Mouse (Mus musculus) CH12.LX (cell line): ENCODE measurements around the gene Rtp2. TPM values are rescaled to one million over a fixed set of nuclear protein-coding genes. Genes with fewer than 3 reads are reported as not detected.

Experiments used
- DNase-seq: peaks from one replicate; pipeline ENCODE4 v3.0.0-alpha.2; 2013; ENCODE audit errors: extremely low read depth
- H3K27ac ChIP-seq: 2 replicates; pipeline ENCODE4 v1.5.1; 2012; ENCODE audit warnings: low read depth, mild to moderate bottlenecking, control low read depth, moderate library complexity; ENCODE audit not compliant: insufficient read depth
- H3K27me3 ChIP-seq: replicated peaks from 2 replicates; pipeline ENCODE3; 2012; ENCODE audit warnings: inconsistent platforms
- H3K36me3 ChIP-seq, 2 experiments: replicated peaks in 1 of 2; 2 replicates each; pipeline versions ENCODE3 to v1.6.1; 2012; ENCODE audit warnings: inconsistent platforms in 1 of 2, low read length in 1 of 2, mild to moderate bottlenecking in 1 of 2, mixed read lengths in 1 of 2, moderate library complexity in 1 of 2; ENCODE audit not compliant: control insufficient read depth in 1 of 2, insufficient read depth in 1 of 2
- H3K4me1 ChIP-seq, 2 experiments: 2 replicates each; pipeline ENCODE4 v1.6.1; 2012; ENCODE audit warnings: inconsistent platforms in 1 of 2, moderate library complexity in 1 of 2; ENCODE audit not compliant: insufficient read depth in 2 of 2, control insufficient read depth in 1 of 2
- H3K4me2 ChIP-seq: 2 replicates; pipeline ENCODE4 v1.6.1; 2012; ENCODE audit warnings: low read depth, mild to moderate bottlenecking, control low read depth; ENCODE audit not compliant: poor library complexity, insufficient read depth, severe bottlenecking
- H3K4me3 ChIP-seq, 3 experiments: fragments of 150-350 bp in 1 of 3; sonication (generic) in 1 of 3; replicated peaks in 1 of 3; 2 replicates each; pipeline versions ENCODE3 to v1.5.1; 2011 to 2012; ENCODE audit warnings: low read depth in 2 of 3, low read length in 2 of 3, mild to moderate bottlenecking in 2 of 3, moderate library complexity in 2 of 3, control low read depth in 1 of 3, improper control_type of control experiment in 1 of 3, inconsistent platforms in 1 of 3, mixed read lengths in 1 of 3; ENCODE audit not compliant: poor library complexity in 1 of 3
- H3K79me2 ChIP-seq: replicated peaks from 2 replicates; pipeline ENCODE4 v1.6.1; 2012; ENCODE audit warnings: mild to moderate bottlenecking, moderate library complexity; ENCODE audit not compliant: control insufficient read depth, poor library complexity, insufficient read depth, severe bottlenecking; ENCODE audit errors: extremely low read depth
- H3K9ac ChIP-seq: 2 replicates; pipeline ENCODE4 v1.6.1; 2012; ENCODE audit warnings: low read depth, mild to moderate bottlenecking, control low read depth, moderate library complexity; ENCODE audit not compliant: insufficient read depth
- H3K9me3 ChIP-seq: replicated peaks from 2 replicates; pipeline ENCODE3; 2012; ENCODE audit warnings: low read length, inconsistent platforms, mixed read lengths
- CHD1 ChIP-seq: IDR thresholded peaks from 2 replicates; pipeline ENCODE4 v1.6.1; 2012; ENCODE audit warnings: low read depth, low read length, improper control_type of control experiment, inconsistent platforms
- CTCF ChIP-seq, 2 experiments: IDR thresholded peaks in 1 of 2; conservative IDR thresholded peaks in 1 of 2; 2 replicates each; pipeline ENCODE4 v1.5.1; 2011 to 2012; ENCODE audit warnings: low read depth in 2 of 2, low read length in 2 of 2, improper control_type of control experiment in 1 of 2, inconsistent platforms in 1 of 2, mild to moderate bottlenecking in 1 of 2, moderate library complexity in 1 of 2
- ETS1 ChIP-seq: conservative IDR thresholded peaks from 2 replicates; pipeline ENCODE4 v1.6.1; 2012; ENCODE audit warnings: low read depth, mild to moderate bottlenecking, inconsistent platforms, low read length, improper control_type of control experiment, moderate library complexity
- JUN ChIP-seq: IDR thresholded peaks from 2 replicates; pipeline ENCODE4 v1.6.1; 2011; ENCODE audit warnings: low read depth, mild to moderate bottlenecking, low read length, improper control_type of control experiment, moderate library complexity; ENCODE audit not compliant: insufficient read depth
- JUND ChIP-seq: conservative IDR thresholded peaks from 2 replicates; pipeline ENCODE4 v1.6.1; 2011; ENCODE audit warnings: low read depth, low read length, improper control_type of control experiment
- KAT2A ChIP-seq: IDR thresholded peaks from 2 replicates; pipeline ENCODE4 v1.6.1; 2012; ENCODE audit warnings: low read length, improper control_type of control experiment, inconsistent platforms; ENCODE audit not compliant: insufficient replicate concordance
- MAFK ChIP-seq: IDR thresholded peaks from 2 replicates; pipeline ENCODE4 v1.6.1; 2011; ENCODE audit warnings: low read length, improper control_type of control experiment; ENCODE audit not compliant: insufficient replicate concordance
- MAX ChIP-seq: IDR thresholded peaks from 2 replicates; pipeline ENCODE4 v1.6.1; 2011; ENCODE audit warnings: low read length, improper control_type of control experiment
- MEF2A ChIP-seq: IDR thresholded peaks from 2 replicates; pipeline ENCODE4 v1.6.1; 2014; ENCODE audit warnings: low read depth, mild to moderate bottlenecking, inconsistent platforms, low read length, improper control_type of control experiment, borderline replicate concordance
- MYC ChIP-seq: IDR thresholded peaks from 2 replicates; pipeline ENCODE4 v1.6.1; 2011; ENCODE audit warnings: low read depth, mild to moderate bottlenecking, improper control_type of control experiment, low read length
- NELFE ChIP-seq: IDR thresholded peaks from 2 replicates; pipeline ENCODE4 v1.6.1; 2011; ENCODE audit warnings: low read depth, low read length, improper control_type of control experiment
- PAX5 ChIP-seq: IDR thresholded peaks from 2 replicates; pipeline ENCODE4 v1.6.1; 2012; ENCODE audit warnings: low read length, inconsistent platforms, mixed read lengths
- POLR2A ChIP-seq: IDR thresholded peaks from 2 replicates; pipeline ENCODE4 v1.6.1; 2011; ENCODE audit warnings: low read depth, mild to moderate bottlenecking, improper control_type of control experiment, low read length
- RAD21 ChIP-seq: IDR thresholded peaks from 2 replicates; pipeline ENCODE4 v1.6.1; 2011; ENCODE audit warnings: low read depth, mild to moderate bottlenecking, low read length, improper control_type of control experiment, moderate library complexity
- RCOR1 ChIP-seq: conservative IDR thresholded peaks from 2 replicates; pipeline ENCODE4 v1.6.1; 2012; ENCODE audit warnings: low read depth, mild to moderate bottlenecking, inconsistent platforms, low read length, improper control_type of control experiment
- SIN3A ChIP-seq: IDR thresholded peaks from 2 replicates; pipeline ENCODE4 v1.6.1; 2012; ENCODE audit warnings: low read length, improper control_type of control experiment, inconsistent platforms
- SMC3 ChIP-seq: IDR thresholded peaks from 2 replicates; pipeline ENCODE4 v1.6.1; 2011; ENCODE audit warnings: low read depth, low read length, improper control_type of control experiment
- TBP ChIP-seq: conservative IDR thresholded peaks from 2 replicates; pipeline ENCODE4 v1.6.1; 2011; ENCODE audit warnings: low read depth, low read length, improper control_type of control experiment
- USF2 ChIP-seq: conservative IDR thresholded peaks from 2 replicates; pipeline ENCODE4 v1.6.1; 2011; ENCODE audit warnings: low read depth, low read length, improper control_type of control experiment
- ZMIZ1 ChIP-seq: IDR thresholded peaks from 2 replicates; pipeline ENCODE4 v1.6.1; 2012; ENCODE audit warnings: low read depth, mild to moderate bottlenecking, inconsistent platforms, low read length, improper control_type of control experiment
- ZNF384 ChIP-seq: IDR thresholded peaks from 2 replicates; pipeline ENCODE4 v1.6.1; 2012; ENCODE audit warnings: low read depth, low read length, improper control_type of control experiment, inconsistent platforms
- dilution Hi-C: fragments of 300-500 bp; cut with MboI; formaldehyde crosslinking; loops from 2 replicates; pipeline ENCODE4 v1.14.3; 2020; ENCODE audit warnings: low sequenced_read_pairs; ENCODE audit not compliant: extremely low pct_unique_long_range_greater_than_20kb, extremely low pct_ligation_motif_present
- in situ Hi-C: fragments of 300-500 bp; cut with MboI; formaldehyde crosslinking; loops from 3 replicates; pipeline ENCODE4 v1.14.3; 2019; ENCODE audit warnings: low sequenced_read_pairs, low pct_ligation_motif_present, low pct_unique_long_range_greater_than_20kb, mixed read lengths
- polyA plus RNA-seq: library from polyadenylated mRNA; unstranded; fragments of >175 nt; gene quantifications from 2 replicates; pipeline ENCODE4 v1.2.1, GENCODE M21; 2012; ENCODE audit warnings: low read depth; ENCODE audit not compliant: insufficient read length
- total RNA-seq, 2 experiments: library from RNA; depleted of rRNA; stranded (reverse); fragments of 300-350 nt in 1 of 2; fragments of >200 nt in 1 of 2; gene quantifications; 2 replicates each; pipeline ENCODE4 v1.2.3; 2012 to 2014

The Rtp2 gene
- total and polyA plus RNA-seq, 3 experiments: not detected

DNA sequence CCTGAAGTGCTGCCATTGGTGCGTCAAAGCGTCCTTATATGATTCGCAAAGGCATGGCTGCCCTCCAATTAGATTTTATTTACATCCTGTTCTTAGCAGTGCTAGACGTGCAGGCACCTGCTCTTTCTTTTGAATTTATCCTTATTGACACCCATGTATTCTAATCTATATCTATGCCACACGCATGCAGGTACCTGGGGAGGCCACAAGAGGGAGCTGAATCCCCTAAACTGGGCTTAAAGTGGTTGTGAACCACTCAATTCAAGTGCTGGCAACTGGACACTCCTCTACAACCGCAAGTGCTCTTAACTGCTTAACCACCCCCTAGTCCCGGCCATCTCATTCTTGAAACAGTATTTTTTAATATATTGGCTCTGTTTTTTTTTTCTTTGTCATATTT lies 35.1 kb upstream of the Rtp2 start:
- Histone ChIP-seq H3K36me3 (peaks cover 0 to 9% of the 10 kb centered on the region in 2 experiments), H3K9me3 (no peaks in the 10 kb centered on the region), H3K4me3 (no peak overlapping the region), H3K4me1 (peaks cover 0 to 8% of the 10 kb centered on the region in 2 experiments; a peak in 2 of 4 replicates), H3K27me3 (no peaks in the 10 kb centered on the region), H3K4me2 (no peak overlapping the region), H3K9ac (no peak overlapping the region), H3K79me2 (no peaks in the 10 kb centered on the region), H3K27ac (no peak overlapping the region)
- no peak for DNase-seq
- dilution Hi-C loops (no loop called here), in situ Hi-C loops (no loop called here)
- TF ChIP-seq SMC3 (peak; percentile 19; the same call in 1 of the 2 replicates), RAD21 (peak; percentile 23), MYC (no peak), CTCF (conservative IDR thresholded peaks at IDR 0.05 in 1 of 2, IDR thresholded peaks at IDR 0.05 in 1 of 2; ENCODE audit: low read depth in 2 of 2, low read length in 2 of 2) (peak; percentile 59 to 72; a peak in 3 of 4 replicates), ZNF384 (no peak), USF2 (no peak)
- TF ChIP-seq, all 38 proteins: peak for 3

DNA sequence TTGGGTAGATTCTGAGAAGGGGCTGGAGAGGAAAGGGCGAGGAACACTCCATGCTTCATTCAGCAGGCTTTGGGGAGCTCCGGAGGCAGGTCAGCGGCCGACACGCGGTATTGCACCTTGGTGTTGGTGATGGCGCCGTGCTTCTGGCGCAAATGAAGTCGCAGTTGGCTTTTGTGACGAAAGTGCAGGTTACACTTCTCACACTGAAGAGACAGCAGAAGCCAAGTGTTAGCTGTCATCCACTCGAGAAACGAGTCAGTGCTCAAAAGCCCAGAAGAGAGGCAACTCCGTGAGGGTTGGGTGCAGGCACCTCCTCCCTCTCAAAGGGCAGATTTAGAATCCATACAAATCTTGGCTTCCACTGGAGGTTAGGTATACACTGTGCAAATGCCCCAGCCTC lies 33.9 kb upstream of the Rtp2 start:
- in situ Hi-C loops (no loop called here), dilution Hi-C loops (no loop called here)
- peaks cover 0 to 5% of the 10 kb centered on the region in 2 experiments for H3K36me3 ChIP-seq
- no peak overlapping the region for H3K4me3 ChIP-seq
- H3K9me3 ChIP-seq: no peaks in the 10 kb centered on the region
- H3K4me2 ChIP-seq: no peak overlapping the region
- no peak for DNase-seq
- H3K27me3 ChIP-seq: no peaks in the 10 kb centered on the region
- H3K79me2 ChIP-seq: no peaks in the 10 kb centered on the region
- H3K9ac ChIP-seq: no peak overlapping the region
- peaks cover 0 to 8% of the 10 kb centered on the region in 2 experiments; a peak in 2 of 4 replicates for H3K4me1 ChIP-seq
- TF ChIP-seq MEF2A: no peak
- no peak for TF ChIP-seq MAX
- no peak for TF ChIP-seq ETS1
- no peak for TF ChIP-seq CHD1
- no peak for TF ChIP-seq SIN3A
- TF ChIP-seq ZMIZ1: no peak
- TF ChIP-seq MAFK: no peak
- TF ChIP-seq POLR2A: no peak
- no peak for TF ChIP-seq TBP
- TF ChIP-seq PAX5: no peak
- TF ChIP-seq NELFE: no peak
- TF ChIP-seq RCOR1: no peak
- no peak for TF ChIP-seq JUND
- no peak for TF ChIP-seq KAT2A
- no peak for TF ChIP-seq JUN
- no peak overlapping the region for H3K27ac ChIP-seq
